Mouse (Mus musculus): ENCODE data around the gene Rab6b. TPM values are rescaled to one million over a fixed set of nuclear protein-coding genes. Genes with fewer than 3 reads are reported as not detected.
"Not testable (repeated sequence)": the region's sequence is repeated elsewhere in the genome, so short reads cannot be mapped to it uniquely, and the experiment has no call there.

Rab6b gene
- polyA plus RNA-seq, 1 experiment from 2014 or later: 5.5 TPM

GRCm38 (mm10) chr9:103145351-103145750 is 33.8 kb downstream of the Rab6b start:
- ATAC-seq (ENCODE audit: insufficient read depth, low FRiP score): no peak
- H3K4me3 ChIP-seq (replicated peaks; ENCODE audit: low read length): no peak overlapping the region
- H3K27ac ChIP-seq (ENCODE audit: low read length): no peak overlapping the region
- H3K36me3 ChIP-seq (ENCODE audit: control insufficient read depth, insufficient read depth, low read length): no peaks in the 10 kb centered on the region
- H3K9ac ChIP-seq (ENCODE audit: low read length): no peak overlapping the region
- no peaks in the 10 kb centered on the region for H3K27me3 ChIP-seq (ENCODE audit: control insufficient read depth, insufficient read depth, low read length)
- H3K4me2 ChIP-seq (ENCODE audit: low read depth, low read length): no peak overlapping the region
- H3K9me3 ChIP-seq (replicated peaks; ENCODE audit: control insufficient read depth, low read length): no peaks in the 10 kb centered on the region
- no peaks in the 10 kb centered on the region for H3K4me1 ChIP-seq (ENCODE audit: control insufficient read depth, insufficient read depth, low read length)
- 74% methylated on average over 5 of the region's 5 CpGs for WGBS

DNA sequence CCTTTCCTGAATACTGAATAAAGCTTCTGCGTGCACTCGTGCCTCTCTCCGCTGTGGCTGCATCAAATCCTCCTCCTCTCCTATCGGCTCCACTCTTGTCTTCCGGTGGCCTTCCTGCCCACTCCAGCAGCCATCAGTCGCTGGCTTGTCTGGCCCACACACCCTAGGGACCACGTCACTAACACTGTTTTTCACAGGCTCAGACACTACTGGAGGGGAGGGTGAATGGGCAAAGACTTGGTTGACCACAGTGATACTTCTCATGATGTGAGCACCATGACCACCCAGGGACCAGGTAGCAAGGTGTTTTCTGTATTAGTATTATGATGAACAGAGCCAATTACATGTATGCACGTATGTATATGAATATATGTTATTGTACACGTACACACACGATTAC is 34.7 kb downstream of the Rab6b start:
- ATAC-seq (ENCODE audit: insufficient read depth, low FRiP score): no peak
- no peak overlapping the region for H3K27ac ChIP-seq (ENCODE audit: low read length)
- H3K4me2 ChIP-seq (ENCODE audit: low read depth, low read length): no peak overlapping the region
- no peaks in the 10 kb centered on the region for H3K36me3 ChIP-seq (ENCODE audit: control insufficient read depth, insufficient read depth, low read length)
- WGBS: 85% methylated on average over 10 of the region's 10 CpGs
- no peak overlapping the region for H3K9ac ChIP-seq (ENCODE audit: low read length)
- no peaks in the 10 kb centered on the region for H3K9me3 ChIP-seq (replicated peaks; ENCODE audit: control insufficient read depth, low read length)
- H3K4me1 ChIP-seq (ENCODE audit: control insufficient read depth, insufficient read depth, low read length): no peaks in the 10 kb centered on the region
- H3K4me3 ChIP-seq (replicated peaks; ENCODE audit: low read length): no peak overlapping the region
- no peaks in the 10 kb centered on the region for H3K27me3 ChIP-seq (ENCODE audit: control insufficient read depth, insufficient read depth, low read length)

- no peaks in the 10 kb centered on the region for H3K9me3 ChIP-seq (replicated peaks; ENCODE audit: control insufficient read depth, low read length)
- ATAC-seq (ENCODE audit: insufficient read depth, low FRiP score): no peak
Measured at GRCm38 (mm10) chr9:103146703-103147102, 35.1 kb downstream of the Rab6b start.

DNA sequence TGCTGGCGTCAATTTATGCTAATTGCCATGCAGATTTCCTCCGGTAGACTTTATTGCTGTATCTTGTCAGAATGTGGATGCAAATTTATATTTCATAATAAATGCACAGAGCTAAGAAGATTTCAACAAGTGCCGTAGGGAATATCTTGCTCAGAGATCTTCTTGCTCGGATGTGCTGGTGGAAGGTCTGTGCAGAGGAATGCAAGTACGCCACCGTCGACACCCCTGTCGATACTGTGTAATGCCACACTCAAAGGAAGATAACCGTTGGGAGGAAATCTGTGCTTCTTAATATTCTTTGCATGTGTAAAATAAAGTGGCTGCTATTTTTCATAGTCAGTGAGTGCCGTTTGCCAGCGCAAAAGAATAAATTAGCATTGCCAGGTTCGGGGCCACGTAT is 35.5 kb downstream of the Rab6b start:
- H3K36me3 ChIP-seq (ENCODE audit: control insufficient read depth, insufficient read depth, low read length): no peaks in the 10 kb centered on the region
- no peaks in the 10 kb centered on the region for H3K9me3 ChIP-seq (replicated peaks; ENCODE audit: control insufficient read depth, low read length)
- H3K4me2 ChIP-seq (ENCODE audit: low read depth, low read length): no peak overlapping the region
- no peak overlapping the region for H3K9ac ChIP-seq (ENCODE audit: low read length)
- WGBS: 65% methylated on average over 13 of the region's 13 CpGs
- no peak overlapping the region for H3K4me3 ChIP-seq (replicated peaks; ENCODE audit: low read length)
- H3K27ac ChIP-seq (ENCODE audit: low read length): no peak overlapping the region
- no peak for ATAC-seq (ENCODE audit: insufficient read depth, low FRiP score)
- no peaks in the 10 kb centered on the region for H3K4me1 ChIP-seq (ENCODE audit: control insufficient read depth, insufficient read depth, low read length)
- no peaks in the 10 kb centered on the region for H3K27me3 ChIP-seq (ENCODE audit: control insufficient read depth, insufficient read depth, low read length)

More at GRCm38 (mm10) chr9:103146703-103147102, 35.1 kb downstream of the Rab6b start:
- Histone ChIP-seq H3K36me3 (ENCODE audit: control insufficient read depth, insufficient read depth, low read length) (no peaks in the 10 kb centered on the region), H3K27me3 (ENCODE audit: control insufficient read depth, insufficient read depth, low read length) (no peaks in the 10 kb centered on the region), H3K27ac (ENCODE audit: low read length) (no peak overlapping the region), H3K4me3 (replicated peaks; ENCODE audit: low read length) (no peak overlapping the region), H3K4me2 (ENCODE audit: low read depth, low read length) (no peak overlapping the region), H3K4me1 (ENCODE audit: control insufficient read depth, insufficient read depth, low read length) (no peaks in the 10 kb centered on the region), H3K9ac (ENCODE audit: low read length) (no peak overlapping the region)
- 55% methylated on average over 9 of the region's 9 CpGs for WGBS

- no peak overlapping the region for H3K27ac ChIP-seq (ENCODE audit: low read length)
- no peaks in the 10 kb centered on the region for H3K27me3 ChIP-seq (ENCODE audit: control insufficient read depth, insufficient read depth, low read length)
- 78% methylated on average over 12 of the region's 12 CpGs for WGBS
- no peak overlapping the region for H3K4me3 ChIP-seq (replicated peaks; ENCODE audit: low read length)
- H3K4me1 ChIP-seq (ENCODE audit: control insufficient read depth, insufficient read depth, low read length): no peaks in the 10 kb centered on the region
- no peak for ATAC-seq (ENCODE audit: insufficient read depth, low FRiP score)
- H3K9me3 ChIP-seq (replicated peaks; ENCODE audit: control insufficient read depth, low read length): no peaks in the 10 kb centered on the region
- no peak overlapping the region for H3K9ac ChIP-seq (ENCODE audit: low read length)
- H3K4me2 ChIP-seq (ENCODE audit: low read depth, low read length): no peak overlapping the region
- H3K36me3 ChIP-seq (ENCODE audit: control insufficient read depth, insufficient read depth, low read length): no peaks in the 10 kb centered on the region
Measured at GRCm38 (mm10) chr9:103149074-103149799, 37.6 kb downstream of the Rab6b start.

DNA sequence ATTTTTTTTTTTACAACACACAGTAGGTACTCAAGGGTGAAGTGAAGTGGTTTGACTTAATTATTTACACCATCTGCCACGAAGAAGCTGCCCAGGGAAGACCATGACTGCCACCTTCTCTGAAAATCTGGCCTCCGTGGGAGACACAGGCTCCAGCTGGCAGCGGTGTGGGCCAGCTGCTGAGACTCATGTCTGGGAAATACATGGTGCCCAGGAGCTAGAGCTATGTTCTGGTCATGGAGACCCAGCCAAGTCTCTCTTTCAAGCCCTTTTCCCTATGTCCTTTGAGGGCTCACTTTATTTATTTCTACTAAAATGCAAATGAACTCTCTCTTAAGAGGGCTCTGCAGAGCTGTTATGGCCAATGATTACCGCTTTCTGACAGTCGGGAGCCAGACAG is 41.7 kb downstream of the Rab6b start:
- H3K27me3 ChIP-seq (ENCODE audit: control insufficient read depth, insufficient read depth, low read length): no peaks in the 10 kb centered on the region
- ATAC-seq (ENCODE audit: insufficient read depth, low FRiP score): no peak
- H3K9ac ChIP-seq (ENCODE audit: low read length): no peak overlapping the region
- no peaks in the 10 kb centered on the region for H3K9me3 ChIP-seq (replicated peaks; ENCODE audit: control insufficient read depth, low read length)
- no peaks in the 10 kb centered on the region for H3K4me1 ChIP-seq (ENCODE audit: control insufficient read depth, insufficient read depth, low read length)
- no peaks in the 10 kb centered on the region for H3K36me3 ChIP-seq (ENCODE audit: control insufficient read depth, insufficient read depth, low read length)
- WGBS: 73% methylated on average over 5 of the region's 5 CpGs
- no peak overlapping the region for H3K4me3 ChIP-seq (replicated peaks; ENCODE audit: low read length)
- no peak overlapping the region for H3K27ac ChIP-seq (ENCODE audit: low read length)
- H3K4me2 ChIP-seq (ENCODE audit: low read depth, low read length): no peak overlapping the region

DNA sequence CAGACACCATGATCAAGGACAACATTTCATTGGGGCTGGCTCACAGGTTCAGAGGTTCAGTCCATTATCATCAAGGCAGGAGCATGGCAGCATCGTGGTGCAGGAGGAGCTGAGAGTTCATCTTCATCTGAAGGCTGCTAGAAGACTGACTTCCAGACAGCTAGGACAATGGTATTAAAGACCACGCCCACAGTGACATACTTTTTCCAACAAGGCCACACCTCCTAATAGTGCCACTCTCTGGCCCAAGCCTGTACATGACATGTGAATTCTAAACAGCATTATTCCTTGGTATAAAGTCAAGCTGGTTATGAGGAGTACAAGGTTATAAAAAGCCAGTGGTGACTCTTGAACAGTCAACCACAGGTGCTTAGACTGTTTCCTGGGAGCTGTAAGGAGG is 43.0 kb downstream of the Rab6b start:
- 79% methylated on average over 2 of the region's 2 CpGs for WGBS
- Histone ChIP-seq H3K9me3 (replicated peaks; ENCODE audit: control insufficient read depth, low read length) (no peaks in the 10 kb centered on the region), H3K36me3 (ENCODE audit: control insufficient read depth, insufficient read depth, low read length) (no peaks in the 10 kb centered on the region), H3K4me2 (ENCODE audit: low read depth, low read length) (no peak overlapping the region), H3K4me3 (replicated peaks; ENCODE audit: low read length) (no peak overlapping the region), H3K9ac (ENCODE audit: low read length) (no peak overlapping the region), H3K27me3 (ENCODE audit: control insufficient read depth, insufficient read depth, low read length) (no peaks in the 10 kb centered on the region), H3K4me1 (ENCODE audit: control insufficient read depth, insufficient read depth, low read length) (no peaks in the 10 kb centered on the region), H3K27ac (ENCODE audit: low read length) (no peak overlapping the region)
- no peak for ATAC-seq (ENCODE audit: insufficient read depth, low FRiP score)

- H3K36me3 ChIP-seq (ENCODE audit: control insufficient read depth, insufficient read depth, low read length); H3K9me3 ChIP-seq (replicated peaks; ENCODE audit: control insufficient read depth, low read length); H3K4me2 ChIP-seq (ENCODE audit: low read depth, low read length); H3K4me3 ChIP-seq (replicated peaks; ENCODE audit: low read length); H3K27ac ChIP-seq (ENCODE audit: low read length); H3K9ac ChIP-seq (ENCODE audit: low read length); H3K27me3 ChIP-seq (ENCODE audit: control insufficient read depth, insufficient read depth, low read length); ATAC-seq (ENCODE audit: insufficient read depth, low FRiP score); H3K4me1 ChIP-seq (ENCODE audit: control insufficient read depth, insufficient read depth, low read length): not testable (repeated sequence)
- 75% methylated on average over 7 of the region's 7 CpGs for WGBS
Measured at GRCm38 (mm10) chr9:103155158-103155557, 43.6 kb downstream of the Rab6b start.

- Histone ChIP-seq H3K9ac (ENCODE audit: low read length) (no peak overlapping the region), H3K4me1 (ENCODE audit: control insufficient read depth, insufficient read depth, low read length) (no peaks in the 10 kb centered on the region), H3K4me2 (ENCODE audit: low read depth, low read length) (no peak overlapping the region), H3K27me3 (ENCODE audit: control insufficient read depth, insufficient read depth, low read length) (no peaks in the 10 kb centered on the region), H3K27ac (ENCODE audit: low read length) (no peak overlapping the region), H3K4me3 (replicated peaks; ENCODE audit: low read length) (no peak overlapping the region), H3K9me3 (replicated peaks; ENCODE audit: control insufficient read depth, low read length) (no peaks in the 10 kb centered on the region), H3K36me3 (ENCODE audit: control insufficient read depth, insufficient read depth, low read length) (no peaks in the 10 kb centered on the region)
- 74% methylated on average over 15 of the region's 15 CpGs for WGBS
- no peak for ATAC-seq (ENCODE audit: insufficient read depth, low FRiP score)
Measured at GRCm38 (mm10) chr9:103163806-103164205, 52.2 kb downstream of the Rab6b start.
